Mouse (Mus musculus): ENCODE results near the gene Taf9.

Gene Taf9

DNA sequence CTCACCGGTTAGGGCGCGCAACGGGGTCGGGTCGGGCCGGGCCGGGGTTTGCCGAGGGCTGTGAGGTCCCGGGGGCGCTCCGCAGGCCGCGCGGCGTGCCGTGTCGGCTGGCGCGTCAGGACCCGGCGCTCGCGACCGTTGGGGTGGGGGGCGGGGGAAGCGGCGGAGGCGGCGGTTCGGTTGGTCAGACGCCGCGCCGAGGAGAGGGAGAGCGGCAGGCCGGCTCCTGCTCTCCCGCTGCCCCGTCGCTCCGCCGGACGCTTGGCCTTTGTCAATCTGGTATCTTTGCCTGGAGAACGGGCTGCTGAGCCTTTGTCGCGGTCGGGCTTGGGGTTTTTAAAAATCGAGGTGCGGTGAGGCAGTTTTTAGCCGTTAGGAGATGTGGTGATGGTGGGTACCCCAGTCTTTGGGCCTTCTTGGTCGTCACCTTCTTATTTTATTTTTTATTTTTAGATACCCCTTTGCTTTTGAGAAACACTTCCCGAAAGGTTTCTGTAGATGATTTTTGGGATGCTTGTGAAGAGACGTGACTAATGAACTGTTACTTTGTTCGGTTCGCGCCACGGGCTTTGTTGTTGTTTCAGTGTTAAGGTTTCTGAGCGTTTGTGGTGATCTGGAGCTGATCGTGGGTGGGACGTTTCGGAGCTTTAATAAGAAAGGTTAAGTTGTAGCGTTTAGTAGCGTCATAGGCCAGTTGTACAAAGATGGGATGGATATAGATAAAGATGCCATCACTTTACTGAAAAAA lies at the start of gene Taf9:
TSS of gene Taf9 (plus strand) at position 141 of the 748 bp plus-strand sequence.
- 1% methylated on average over 56 of the region's 63 CpGs for WGBS

DNA sequence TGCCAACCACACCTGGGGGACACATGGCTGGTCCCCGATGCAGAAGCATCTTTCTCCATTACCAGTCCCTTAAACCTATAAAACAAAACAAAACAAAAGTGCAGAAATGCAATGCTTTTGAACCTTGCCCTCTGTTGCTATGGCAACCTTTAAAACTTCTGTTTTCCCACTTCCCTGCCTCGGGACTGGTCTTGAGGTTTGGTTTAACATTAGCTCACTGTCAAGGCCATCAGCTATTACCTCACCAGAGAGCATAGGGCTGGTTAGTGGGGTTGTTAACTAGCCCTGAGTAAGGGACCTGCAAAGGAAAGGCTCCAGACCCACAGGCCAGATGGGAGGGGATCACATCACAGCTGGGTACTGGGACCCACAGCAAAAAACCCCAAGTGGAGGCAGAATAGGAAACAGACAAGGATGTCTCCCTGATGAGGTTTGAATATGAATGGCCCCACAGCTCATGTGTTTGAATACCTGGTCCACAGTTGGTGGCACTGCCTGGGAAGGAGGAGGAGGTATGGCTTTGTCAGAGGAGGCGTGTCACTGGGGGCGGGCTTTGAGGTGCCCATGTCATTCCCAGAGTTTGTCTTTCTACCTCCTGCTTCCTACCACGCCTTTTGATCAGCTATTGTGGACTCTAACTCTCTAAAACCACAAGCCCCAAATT lies 49.0 kb upstream of the Taf9 start:
- WGBS, result 80% methylated on average over 5 of the region's 5 CpGs

DNA sequence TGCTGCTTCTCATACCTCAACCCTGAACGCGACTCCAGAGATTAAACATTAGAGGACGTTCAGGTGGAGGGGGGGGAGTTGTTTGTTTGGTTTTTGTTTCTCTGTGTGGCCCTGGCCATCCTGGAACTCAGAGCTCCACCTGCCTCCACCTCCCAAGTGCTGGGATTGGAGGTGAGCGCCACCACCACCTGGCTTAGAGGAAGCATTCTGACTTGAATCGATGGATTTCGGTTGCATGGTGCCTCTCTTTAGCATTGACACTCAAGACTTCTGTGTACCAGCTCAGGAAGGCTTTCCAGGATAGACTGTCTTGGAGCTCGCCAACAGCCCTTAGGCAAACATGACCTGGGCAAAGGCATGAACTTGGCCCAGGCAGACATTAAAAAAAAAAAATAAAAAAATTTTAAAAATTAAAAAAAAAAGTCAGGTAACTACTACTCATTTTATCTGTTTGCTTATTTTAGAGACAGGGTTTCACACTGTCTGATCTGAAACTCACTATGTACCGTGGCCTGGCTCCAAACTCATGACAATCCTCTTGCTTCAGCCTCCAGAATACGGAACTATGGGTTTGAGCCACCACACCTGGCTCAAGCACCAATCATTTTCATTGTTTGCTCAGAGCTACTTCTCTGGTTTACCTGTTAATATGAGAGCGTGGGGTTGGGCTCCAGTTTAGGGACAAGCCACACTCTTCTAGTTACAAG lies 48.2 kb upstream of the Taf9 start:
- WGBS, result 91% methylated on average over 10 of the region's 10 CpGs

DNA sequence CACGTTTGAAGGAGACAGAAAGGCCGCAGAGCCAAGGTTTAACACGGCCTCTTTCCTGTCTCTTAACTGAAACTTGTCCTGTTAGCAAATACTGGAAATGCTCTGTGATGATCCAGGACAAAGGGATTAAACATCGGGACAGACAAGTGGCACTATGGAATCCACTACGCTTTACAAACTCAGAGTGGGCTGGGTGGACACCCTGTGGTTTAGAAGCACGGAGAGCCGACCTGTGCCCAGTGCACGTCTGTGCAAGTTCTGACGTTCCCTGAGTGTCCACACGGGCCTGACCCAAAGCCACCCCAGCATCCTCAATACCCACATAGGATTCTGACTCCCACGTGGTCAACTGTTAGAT lies 47.7 kb upstream of the Taf9 start:
- WGBS, result 89% methylated on average over 11 of the region's 11 CpGs

DNA sequence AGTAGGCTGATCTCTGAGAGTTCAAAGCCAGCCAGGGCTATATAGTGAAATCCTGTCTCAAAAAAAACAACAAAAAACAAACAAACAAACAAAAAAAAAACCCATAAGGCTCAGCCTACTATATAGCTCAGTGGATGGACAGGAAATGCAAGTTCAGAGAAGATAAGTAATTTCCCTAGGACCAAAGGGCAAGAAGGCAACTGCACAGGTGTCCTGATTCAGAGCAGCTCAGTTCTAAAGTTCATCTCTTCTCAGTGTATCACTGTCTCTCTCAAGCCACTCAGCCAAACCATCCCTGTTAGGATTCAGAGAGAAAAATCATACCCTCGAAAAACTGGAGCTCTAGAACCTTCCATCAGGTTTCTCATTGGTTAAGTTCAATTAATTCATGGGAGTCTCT lies 45.5 kb upstream of the Taf9 start:
- 80% methylated on average over 1 of the region's 1 CpGs for WGBS

DNA sequence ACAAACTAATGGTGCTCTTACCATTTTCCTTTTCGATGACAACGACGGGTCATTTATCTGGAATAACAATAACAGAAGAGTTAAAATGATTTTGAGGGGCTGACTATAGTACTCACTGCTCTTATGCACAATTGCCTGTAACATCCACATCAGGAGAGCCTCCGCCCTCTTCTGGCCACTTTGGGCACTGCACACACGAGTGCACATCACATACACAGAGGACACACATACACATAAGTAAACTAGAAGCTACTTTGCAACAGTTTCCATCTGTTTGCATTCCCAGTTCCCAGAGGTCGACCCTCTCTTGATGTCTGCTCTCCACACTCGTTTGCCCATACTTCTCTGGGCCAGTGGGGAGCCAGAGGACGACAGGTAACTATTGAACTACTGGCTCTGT lies 43.6 kb upstream of the Taf9 start:
- WGBS, result 90% methylated on average over 8 of the region's 8 CpGs

DNA sequence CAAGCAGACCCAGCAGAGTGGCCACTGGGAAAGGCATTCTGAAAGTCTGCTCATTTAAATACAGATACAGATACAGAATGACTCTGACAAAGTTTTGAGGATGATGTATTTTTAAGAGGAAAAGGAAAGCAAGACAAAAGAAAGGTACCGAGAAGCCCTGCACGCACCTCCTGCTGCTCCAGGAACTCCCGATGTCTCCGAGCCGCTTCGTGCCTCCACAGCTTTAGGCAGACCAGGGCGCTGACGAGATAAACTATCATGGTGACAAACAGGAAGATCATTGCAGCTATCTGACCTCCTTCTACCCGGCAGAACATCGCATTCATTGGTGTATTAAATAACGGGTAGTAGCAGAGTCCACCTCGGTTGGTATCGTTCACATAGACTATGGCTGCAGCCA lies 40.1 kb upstream of the Taf9 start:
- WGBS, result 94% methylated on average over 13 of the region's 13 CpGs

DNA sequence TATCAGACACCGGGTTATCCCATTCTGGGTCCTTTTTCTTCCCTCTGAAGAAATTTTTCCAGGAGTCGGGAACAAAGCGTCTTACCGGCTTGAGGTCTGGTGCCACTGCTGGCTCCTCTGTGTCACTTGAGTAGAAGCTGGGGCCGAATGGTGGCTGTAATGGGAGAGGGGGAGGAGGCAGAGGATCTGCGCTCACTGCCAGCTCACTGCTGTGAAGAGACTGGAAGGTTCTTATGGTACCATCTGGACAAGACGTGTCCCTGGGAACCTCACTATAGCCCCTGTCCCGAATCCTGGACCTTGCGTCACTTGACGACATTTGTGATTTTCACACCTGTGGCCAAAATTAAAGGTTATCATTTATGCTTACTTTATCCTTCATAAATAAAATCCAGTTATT lies 39.1 kb upstream of the Taf9 start:
- WGBS, result 91% methylated on average over 10 of the region's 10 CpGs

DNA sequence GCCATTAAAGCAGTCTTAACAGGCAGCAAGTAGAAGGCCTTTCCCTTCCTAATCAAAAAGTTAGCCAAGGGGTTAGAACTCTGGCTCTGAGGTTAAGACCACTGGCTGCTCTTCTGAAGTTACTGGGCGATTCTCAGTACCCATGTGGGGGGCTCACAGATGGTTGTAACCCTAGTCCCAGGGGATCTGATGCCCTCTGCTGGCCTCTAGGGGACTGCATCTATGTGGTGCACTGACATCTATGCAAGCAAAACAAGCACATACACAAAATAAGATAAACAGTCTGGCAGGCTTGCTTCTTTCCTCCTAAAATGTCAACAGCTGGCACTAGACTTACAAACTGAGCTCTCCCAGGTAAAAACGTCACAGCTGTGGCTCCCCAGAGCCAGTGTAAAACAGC lies 38.5 kb upstream of the Taf9 start:
- 56% methylated on average over 2 of the region's 2 CpGs for WGBS

DNA sequence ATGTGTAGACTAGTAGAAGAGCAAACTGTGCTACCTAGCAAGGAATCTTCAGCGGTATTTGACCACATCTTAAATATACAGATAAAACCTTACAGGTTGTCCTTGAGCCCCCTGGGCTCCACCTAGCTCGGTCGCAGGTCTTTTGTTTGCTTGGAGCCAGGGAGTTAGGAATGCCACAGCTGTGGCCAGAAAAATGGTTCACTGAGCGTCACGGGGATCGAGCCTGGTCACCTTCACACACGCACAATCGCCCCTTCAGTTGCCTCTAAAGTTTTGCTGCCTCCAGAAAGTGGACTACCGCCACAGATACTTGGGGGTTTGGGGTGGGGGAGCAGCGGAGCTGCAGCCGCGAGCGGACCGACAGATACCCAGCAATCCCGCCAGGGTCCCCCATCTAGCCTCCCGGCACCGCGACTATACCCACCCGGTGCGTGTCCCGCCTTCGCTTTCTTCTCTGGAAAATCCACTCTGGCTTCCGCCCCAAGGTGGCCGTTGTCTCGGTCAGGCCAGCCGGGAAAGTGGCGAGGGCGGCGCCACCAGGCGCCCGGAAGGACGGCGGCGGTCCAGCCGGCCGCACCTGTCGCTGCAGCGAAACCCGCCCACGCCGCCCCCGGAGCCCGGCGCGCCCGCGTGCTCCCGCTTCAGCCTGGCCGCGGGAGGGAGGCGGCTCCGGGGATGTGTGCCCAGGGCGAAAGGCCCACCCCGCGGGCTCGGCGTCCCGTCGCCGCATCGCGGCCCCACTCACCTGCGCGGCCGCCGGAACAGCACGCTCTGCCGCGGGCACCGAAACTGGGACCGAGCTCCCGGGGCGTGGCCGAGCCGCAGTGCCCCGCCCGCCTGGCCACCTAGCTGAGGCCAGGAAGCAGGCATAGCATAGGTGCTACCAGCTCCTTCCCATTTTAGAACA lies 34.9 kb upstream of the Taf9 start, which contains the start of gene Marveld2:
TSS of gene Marveld2 (minus strand) at position 791 of the 907 bp plus-strand sequence.
- WGBS, result 13% methylated on average over 77 of the region's 77 CpGs

DNA sequence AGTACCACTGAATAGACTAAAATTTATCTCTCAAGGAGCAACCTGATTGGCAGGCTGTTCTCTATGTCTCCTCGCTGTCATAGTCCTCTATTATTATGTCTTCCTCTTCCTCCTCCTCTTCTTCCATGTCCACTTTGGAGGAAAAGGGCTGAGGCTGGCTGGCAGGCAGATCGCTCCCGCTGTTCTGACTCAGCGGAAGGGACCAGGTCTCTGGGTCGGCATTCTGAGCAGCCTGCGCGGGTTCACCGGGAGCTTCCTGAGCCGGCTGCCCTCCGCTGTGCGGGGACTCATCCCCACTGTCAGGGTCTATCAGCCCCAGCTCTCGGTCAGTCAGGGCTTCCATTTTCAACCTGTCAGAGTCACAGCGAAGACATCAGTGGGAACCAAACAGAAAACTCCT lies 33.8 kb upstream of the Taf9 start:
- 93% methylated on average over 13 of the region's 13 CpGs for WGBS

DNA sequence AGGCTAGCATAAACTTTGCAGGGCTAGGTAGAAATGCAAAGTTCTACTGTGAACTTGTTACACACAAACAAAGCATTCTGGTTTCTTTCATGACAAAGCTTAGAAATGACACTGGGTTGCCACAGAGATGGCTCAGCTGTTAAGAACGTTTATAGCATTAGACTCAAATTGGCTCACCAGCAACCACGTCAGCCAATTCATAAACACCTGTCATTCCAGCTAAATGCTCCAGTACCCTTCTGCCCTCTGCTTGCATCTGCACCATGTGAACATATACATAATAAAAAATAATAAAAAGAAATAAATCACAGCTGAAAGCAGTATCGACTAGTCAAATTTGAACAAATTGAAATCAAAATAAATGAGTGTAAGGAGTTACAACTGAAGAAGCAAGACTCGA lies 29.1 kb upstream of the Taf9 start:
- 85% methylated on average over 4 of the region's 4 CpGs for WGBS

DNA sequence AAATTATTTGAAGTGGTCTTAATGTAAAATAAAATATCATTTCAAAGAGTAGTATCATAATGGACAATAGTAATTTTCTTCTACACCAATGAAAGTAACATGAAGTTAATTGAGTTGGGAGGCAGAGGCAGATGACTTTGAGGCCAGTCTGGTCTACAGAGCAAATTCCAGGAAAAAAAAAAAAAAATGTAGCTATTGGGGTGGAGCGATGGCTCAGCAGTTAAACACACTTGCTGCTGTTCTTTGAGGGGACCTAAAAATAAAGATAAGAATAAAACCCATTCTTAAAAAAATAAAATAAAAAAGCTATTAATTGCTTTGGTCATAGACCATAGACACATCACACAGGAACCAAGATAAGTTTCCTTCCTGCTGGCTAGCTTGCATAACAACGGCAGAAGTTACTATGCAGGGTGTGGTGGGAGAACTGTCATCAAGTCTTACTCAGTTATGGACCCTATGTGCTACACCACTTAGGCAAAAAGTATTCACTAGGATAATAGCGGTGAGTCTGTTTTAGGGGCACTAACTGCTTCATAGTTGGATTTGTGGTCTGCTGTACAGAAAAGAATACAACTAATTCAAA lies 17.2 kb upstream of the Taf9 start:
- WGBS, result 92% methylated on average over 3 of the region's 3 CpGs

DNA sequence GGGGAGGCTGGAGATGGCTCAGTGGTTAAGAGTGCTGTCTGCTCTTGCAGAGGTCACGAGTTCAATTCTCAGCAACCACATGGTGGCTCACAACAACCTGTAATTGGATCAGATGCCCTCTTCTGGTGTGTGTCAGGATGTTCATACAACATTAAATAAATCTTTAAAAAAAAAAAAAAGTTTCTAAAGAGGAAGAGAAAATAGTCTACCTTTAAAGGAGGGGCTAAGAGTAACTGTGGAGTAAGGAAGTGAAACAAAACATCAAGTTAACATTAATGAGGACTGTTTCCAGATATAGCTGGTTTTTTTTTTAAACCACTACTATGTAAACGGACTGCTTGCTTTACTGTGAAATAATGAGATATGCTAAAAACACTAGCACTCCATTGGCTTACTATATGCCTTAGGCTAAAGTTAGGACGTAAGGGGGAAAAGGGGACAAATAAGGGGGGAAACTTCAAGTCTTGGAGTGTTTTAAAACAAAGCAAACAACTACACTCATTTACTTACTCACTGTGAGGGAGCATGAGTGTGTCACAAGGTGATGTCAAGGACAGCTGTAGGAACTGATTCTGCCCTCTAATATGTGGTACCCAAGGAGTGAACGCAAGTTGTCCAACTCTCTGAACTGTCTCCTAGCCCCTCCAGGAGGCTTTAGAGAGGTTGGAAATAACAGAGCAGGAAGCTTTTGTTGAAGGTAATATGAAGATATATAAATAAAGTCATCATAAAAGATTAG lies 8.7 kb upstream of the Taf9 start:
- 83% methylated on average over 4 of the region's 4 CpGs for WGBS

DNA sequence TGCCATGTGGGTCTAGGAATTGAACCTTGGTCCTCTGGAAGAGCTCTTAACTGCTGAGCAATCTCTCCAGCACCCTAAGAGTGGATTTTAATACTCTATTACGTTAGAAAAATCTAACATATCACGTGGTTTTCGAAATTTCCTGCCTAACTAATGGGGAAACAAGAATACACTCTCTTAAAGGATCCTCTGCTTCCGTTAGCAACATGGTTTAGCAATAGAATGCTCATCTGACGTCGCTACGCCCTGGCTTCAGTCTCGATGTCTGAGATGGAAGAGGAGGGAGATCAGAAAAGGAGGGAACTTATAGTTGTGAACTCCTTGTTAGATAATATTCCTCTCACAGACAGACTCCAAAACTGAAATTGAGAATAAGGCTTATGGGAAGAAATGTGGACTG lies 3.2 kb upstream of the Taf9 start:
- 94% methylated on average over 8 of the region's 8 CpGs for WGBS

DNA sequence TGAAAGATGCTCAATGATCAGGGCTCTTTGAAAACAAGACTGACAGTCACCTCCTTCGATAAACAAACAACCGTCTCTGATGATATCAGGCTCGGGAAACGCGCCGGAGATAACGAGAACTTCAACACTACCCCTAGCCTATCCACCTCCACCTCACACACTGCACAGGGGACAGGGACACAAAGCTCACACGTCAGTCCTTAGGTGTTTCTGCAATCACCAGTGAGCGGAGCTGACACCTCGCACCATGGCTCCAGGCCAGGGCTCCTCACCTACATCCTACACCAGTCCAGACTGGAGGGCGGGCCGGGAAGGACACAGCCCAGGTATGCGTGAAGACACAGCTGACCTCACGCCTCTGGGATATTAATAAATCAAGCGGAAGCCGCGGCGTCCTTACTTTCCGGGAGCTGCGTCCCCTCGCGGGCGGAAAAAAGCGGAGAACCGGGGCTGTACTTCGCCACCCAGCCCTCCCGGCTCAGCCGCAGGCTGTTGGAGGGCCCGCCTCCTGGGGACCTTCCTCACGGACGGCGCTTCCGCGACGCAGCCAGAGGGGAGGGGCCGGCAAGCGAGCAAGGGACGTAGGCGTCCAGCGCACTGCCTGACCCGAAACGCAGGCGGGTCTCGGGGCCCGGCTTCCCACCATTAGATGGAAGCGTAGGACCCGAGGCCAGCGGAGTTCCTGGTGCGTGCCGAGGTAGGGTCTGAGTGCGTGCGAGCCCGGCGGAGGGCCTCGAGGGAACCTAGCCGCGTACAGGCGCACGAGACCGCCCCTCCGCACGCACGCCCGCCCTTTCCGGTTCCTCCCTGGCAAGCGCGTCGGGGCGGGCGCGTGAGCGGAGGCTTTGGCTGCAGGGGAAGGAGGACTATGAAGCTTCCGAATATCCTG lies 585 bp upstream of the Taf9 start, which contains the start of the genes Ak6 and Rad17:
TSS of gene Ak6 (plus strand) at position 430 of the 889 bp plus-strand sequence.
TSS of gene Rad17 (minus strand) at position 502 of the 889 bp plus-strand sequence.
- WGBS, result under 1% methylated on average over 72 of the region's 73 CpGs

DNA sequence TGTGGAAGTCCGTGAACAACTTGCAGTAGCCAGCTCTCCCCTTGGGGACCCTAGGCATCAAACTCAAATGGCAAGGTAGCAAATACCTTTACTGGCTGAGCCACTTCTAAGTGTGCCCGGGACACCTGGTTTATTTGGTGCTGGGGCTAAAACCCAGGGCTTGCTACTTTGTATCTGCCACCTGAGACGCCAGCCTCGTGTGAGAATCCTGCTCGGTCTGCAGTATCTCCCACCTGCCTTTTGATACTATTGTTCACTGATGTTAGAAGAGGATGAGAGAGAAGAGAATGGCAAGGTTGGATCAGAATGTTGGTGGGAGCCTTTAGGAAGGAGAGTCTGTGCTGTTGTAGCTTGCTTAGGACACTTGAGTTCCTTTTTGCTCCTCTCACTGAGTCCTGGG lies 6.7 kb downstream of the Taf9 start:
- WGBS, result 91% methylated on average over 5 of the region's 5 CpGs

DNA sequence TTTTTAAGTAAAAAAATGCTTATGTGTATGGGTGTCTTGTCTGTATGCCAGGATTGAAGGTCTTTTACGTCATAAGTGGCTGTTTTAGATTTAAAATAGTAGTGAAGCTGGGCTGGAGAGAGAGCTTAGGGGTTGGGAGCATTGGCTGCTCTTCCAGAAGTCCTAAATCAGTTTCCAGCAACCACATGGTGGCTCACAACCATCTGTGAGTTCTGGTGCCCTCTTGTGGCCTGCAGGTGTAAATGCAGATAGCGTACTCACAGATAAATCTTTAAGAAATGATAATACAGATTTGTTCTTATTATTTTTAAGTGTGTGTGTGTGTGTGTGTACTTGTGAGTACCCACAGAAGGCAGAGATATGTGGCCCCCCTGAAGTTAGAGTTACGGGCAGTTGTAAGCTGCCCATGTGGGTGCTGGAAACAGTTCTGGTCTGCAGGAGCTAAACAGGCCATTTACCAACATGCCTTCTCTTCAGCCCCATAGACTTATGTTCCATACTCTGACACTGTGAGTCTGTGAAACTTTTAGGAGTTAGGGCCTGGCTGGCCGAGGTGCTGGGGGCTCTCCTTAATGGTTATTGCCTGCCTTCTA lies 8.6 kb downstream of the Taf9 start:
- WGBS, result 42% methylated on average over 4 of the region's 4 CpGs
